Mouse (Mus musculus) heart, embryonic 13.5 days (tissue): ENCODE data around the gene AI661453. TPM values are rescaled to one million over a fixed set of nuclear protein-coding genes. Genes with fewer than 3 reads are reported as not detected.

ENCODE experiments used
- ATAC-seq: fragments of 200-750 bp; cut with Nextera tagmentation; 2 replicates; pipeline ENCODE4 v1.8.0; 2017; ENCODE audit warnings: moderate TSS enrichment; ENCODE audit not compliant: insufficient number of reproducible peaks, low FRiP score, low TSS enrichment; ENCODE audit errors: extremely low read depth
- H3K27ac ChIP-seq: fragments of 300-500 bp; sonication (generic); replicated peaks from 2 replicates; pipeline ENCODE4 v1.5.1; 2015; ENCODE audit warnings: moderate library complexity, mild to moderate bottlenecking, inconsistent platforms
- H3K27me3 ChIP-seq: fragments of 300-500 bp; sonication (generic); replicated peaks from 2 replicates; pipeline ENCODE4 v1.6.1; 2015; ENCODE audit warnings: mild to moderate bottlenecking, inconsistent platforms
- H3K36me3 ChIP-seq: fragments of 300-500 bp; sonication (generic); 2 replicates; pipeline ENCODE4 v1.6.1; 2015; ENCODE audit warnings: mild to moderate bottlenecking, inconsistent platforms
- H3K4me1 ChIP-seq: fragments of 300-500 bp; sonication (generic); 2 replicates; pipeline ENCODE4 v1.6.1; 2015; ENCODE audit warnings: inconsistent platforms
- H3K4me2 ChIP-seq: fragments of 300-500 bp; sonication (generic); 2 replicates; pipeline ENCODE4 v1.6.1; 2015; ENCODE audit warnings: inconsistent platforms, mild to moderate bottlenecking, moderate library complexity
- H3K4me3 ChIP-seq: fragments of 300-500 bp; sonication (generic); 2 replicates; pipeline ENCODE4 v1.5.1; 2015; ENCODE audit warnings: moderate library complexity, mild to moderate bottlenecking, inconsistent platforms
- H3K9ac ChIP-seq: fragments of 300-500 bp; sonication (generic); 2 replicates; pipeline ENCODE4 v1.6.1; 2015; ENCODE audit warnings: inconsistent platforms, mild to moderate bottlenecking, moderate library complexity
- H3K9me3 ChIP-seq: fragments of 300-500 bp; sonication (generic); 2 replicates; pipeline ENCODE4 v1.6.1; 2016; ENCODE audit warnings: inconsistent platforms
- WGBS: fragments of 180-500 bp; shearing (Covaris S2); methylation state at CpG from one replicate; pipeline ENCODE4 v1.1.7; 2015; ENCODE audit warnings: mixed read lengths; 5-methylcytosine and 5-hydroxymethylcytosine counted together
- polyA plus RNA-seq: library from polyadenylated mRNA; unstranded; fragments of >200 nt; fragmentation: Nextera tagmentation; extraction: Ambion mirVana; gene quantifications from 2 replicates; pipeline ENCODE4 v1.2.1, GENCODE M21; 2015

Gene AI661453
- polyA plus RNA-seq, 1 experiment from 2014 or later, result 0.82 TPM

DNA sequence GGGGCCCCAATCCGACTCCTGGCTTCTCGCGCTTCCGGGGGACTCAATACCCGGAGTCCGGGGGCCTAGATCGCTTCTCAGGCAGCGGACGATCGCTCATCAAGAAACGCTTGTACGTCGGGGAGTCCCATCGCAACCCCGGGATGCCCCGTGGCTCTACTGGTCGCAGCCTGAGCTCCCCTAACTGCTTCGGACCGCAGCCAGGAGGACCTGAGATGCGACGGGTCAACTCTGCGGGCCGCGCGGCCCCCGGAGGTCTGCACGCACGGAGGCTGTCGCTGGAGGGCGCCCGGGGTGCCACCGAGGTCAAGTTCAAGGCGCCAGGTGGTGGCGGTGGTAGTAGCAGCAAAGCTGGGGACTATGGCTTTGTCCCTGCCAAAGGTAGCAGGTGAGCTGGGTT, 32.1 kb downstream of the AI661453 start:
- H3K4me1 ChIP-seq, result peaks cover 46% of the 10 kb centered on the region
- peak overlapping the region; percentile 66 for H3K9ac ChIP-seq
- H3K4me2 ChIP-seq, result peak overlapping the region; percentile 67
- H3K27ac ChIP-seq, result no peak overlapping the region
- H3K9me3 ChIP-seq, result no peaks in the 10 kb centered on the region
- no peak for ATAC-seq
- peak overlapping the region; percentile 43 for H3K4me3 ChIP-seq
- H3K27me3 ChIP-seq, result peaks cover 58% of the 10 kb centered on the region
- WGBS, result 11% methylated on average over 34 of the region's 34 CpGs
- no peaks in the 10 kb centered on the region for H3K36me3 ChIP-seq

DNA sequence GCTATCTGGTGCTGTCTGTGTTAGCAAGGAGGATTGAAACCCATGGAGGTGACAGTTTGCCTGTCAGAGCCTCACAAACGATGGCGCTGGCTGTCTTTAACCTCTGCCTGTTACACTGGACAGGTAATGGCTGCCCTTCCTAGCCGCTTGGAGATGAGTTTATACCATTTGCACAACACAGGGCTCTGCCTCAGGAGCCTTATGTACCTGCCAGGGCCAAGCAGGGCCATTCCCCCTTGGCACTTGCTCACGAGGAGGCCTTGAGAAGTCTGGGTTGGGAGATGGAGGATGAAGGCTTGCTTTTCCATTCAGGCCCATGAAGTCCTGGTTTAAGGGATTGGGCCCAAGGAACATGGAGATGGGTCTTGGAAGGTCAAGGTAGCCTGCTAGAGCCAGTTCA, 33.2 kb downstream of the AI661453 start:
- WGBS, result 82% methylated on average over 4 of the region's 4 CpGs
- ATAC-seq, result no peak
- H3K27ac ChIP-seq, result no peak overlapping the region
- H3K4me2 ChIP-seq, result no peak overlapping the region
- peaks cover 46% of the 10 kb centered on the region for H3K27me3 ChIP-seq
- no peaks in the 10 kb centered on the region for H3K36me3 ChIP-seq
- H3K9me3 ChIP-seq, result no peaks in the 10 kb centered on the region
- peaks cover 39% of the 10 kb centered on the region for H3K4me1 ChIP-seq
- H3K4me3 ChIP-seq, result no peak overlapping the region
- H3K9ac ChIP-seq, result no peak overlapping the region

DNA sequence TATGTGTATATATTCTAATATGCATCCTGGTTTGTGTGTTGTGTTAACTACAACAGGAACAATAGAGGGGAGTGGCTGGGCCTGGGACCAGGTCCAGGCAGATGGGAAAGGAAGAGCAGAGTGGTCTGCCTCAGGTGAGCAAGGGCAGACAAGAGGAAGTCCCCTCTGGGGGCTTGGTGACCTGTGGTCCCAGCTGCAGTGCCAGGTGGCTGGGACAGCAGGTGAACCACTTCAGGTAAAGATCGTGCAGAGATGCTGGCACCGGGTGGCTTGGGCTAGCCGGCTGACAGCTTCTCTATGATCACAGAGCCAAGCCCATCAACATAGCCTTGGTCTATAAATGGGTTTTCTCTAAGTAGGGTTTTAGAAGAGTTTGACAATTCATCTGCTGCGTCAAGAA, 33.7 kb downstream of the AI661453 start:
- H3K4me2 ChIP-seq, result no peak overlapping the region
- 75% methylated on average over 4 of the region's 4 CpGs for WGBS
- ATAC-seq, result no peak

DNA sequence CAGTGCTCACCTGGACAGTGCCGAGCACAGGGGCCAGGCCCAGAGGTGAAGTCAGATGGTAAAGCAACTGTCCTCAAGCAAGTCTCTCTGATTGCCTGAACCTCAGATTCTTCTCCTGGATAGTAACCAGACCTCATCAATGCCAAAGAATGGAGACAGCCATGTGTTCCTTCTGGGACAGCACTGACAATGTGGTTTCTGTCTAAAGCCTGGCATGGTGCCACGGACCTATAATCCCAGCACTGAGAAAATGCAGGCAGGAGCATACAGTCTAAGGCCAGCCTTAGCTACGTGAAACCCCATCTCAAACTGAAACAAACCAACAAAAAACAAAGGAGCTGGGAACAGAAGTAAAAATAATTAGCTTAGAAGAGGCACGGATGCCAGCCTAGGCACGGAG, 34.3 kb downstream of the AI661453 start:
- H3K36me3 ChIP-seq, result no peaks in the 10 kb centered on the region
- no peak overlapping the region for H3K4me3 ChIP-seq
- H3K27me3 ChIP-seq, result peaks cover 39% of the 10 kb centered on the region
- H3K9me3 ChIP-seq, result no peaks in the 10 kb centered on the region
- no peak for ATAC-seq
- H3K9ac ChIP-seq, result no peak overlapping the region
- no peak overlapping the region for H3K4me2 ChIP-seq
- peaks cover 39% of the 10 kb centered on the region for H3K4me1 ChIP-seq
- WGBS, result 69% methylated on average over 5 of the region's 5 CpGs
- H3K27ac ChIP-seq, result no peak overlapping the region

More for the DNA sequence above, 33.7 kb downstream of the AI661453 start:
- no peak overlapping the region for H3K9ac ChIP-seq
- no peak overlapping the region for H3K4me3 ChIP-seq
- H3K27me3 ChIP-seq, result peaks cover 42% of the 10 kb centered on the region
- H3K36me3 ChIP-seq, result no peaks in the 10 kb centered on the region
- H3K4me1 ChIP-seq, result peaks cover 39% of the 10 kb centered on the region
- no peak overlapping the region for H3K27ac ChIP-seq
- H3K9me3 ChIP-seq, result no peaks in the 10 kb centered on the region

- H3K4me3 ChIP-seq, result no peak overlapping the region
- H3K9me3 ChIP-seq, result no peaks in the 10 kb centered on the region
- no peaks in the 10 kb centered on the region for H3K36me3 ChIP-seq
- H3K27ac ChIP-seq, result no peak overlapping the region; the same call in 1 of the 2 replicates
- H3K9ac ChIP-seq, result peak overlapping the region; percentile 48; the same call in 1 of the 2 replicates
- peaks cover 34% of the 10 kb centered on the region for H3K4me1 ChIP-seq
- no peak for ATAC-seq
- WGBS, result 23% methylated on average over 15 of the region's 15 CpGs
- H3K4me2 ChIP-seq, result no peak overlapping the region
- peaks cover 20% of the 10 kb centered on the region for H3K27me3 ChIP-seq
Observed at GRCm38 (mm10) chr17:47472435-47473350, 36.3 kb downstream of the AI661453 start.

- peaks cover 12% of the 10 kb centered on the region for H3K27me3 ChIP-seq
- 15% methylated on average over 8 of the region's 8 CpGs for WGBS
- H3K9ac ChIP-seq, result no peak overlapping the region
- no peaks in the 10 kb centered on the region for H3K9me3 ChIP-seq
- ATAC-seq, result no peak
- no peak overlapping the region for H3K27ac ChIP-seq
- no peak overlapping the region for H3K4me2 ChIP-seq
- no peaks in the 10 kb centered on the region for H3K36me3 ChIP-seq
- no peak overlapping the region for H3K4me3 ChIP-seq
- H3K4me1 ChIP-seq, result peaks cover 27% of the 10 kb centered on the region
Observed at GRCm38 (mm10) chr17:47473434-47473974, 37.1 kb downstream of the AI661453 start.

GRCm38 (mm10) chr17:47474250-47474649, 37.8 kb downstream of the AI661453 start:
- H3K36me3 ChIP-seq, result no peaks in the 10 kb centered on the region
- no peak overlapping the region for H3K27ac ChIP-seq
- H3K9me3 ChIP-seq, result no peaks in the 10 kb centered on the region
- H3K4me2 ChIP-seq, result no peak overlapping the region
- no peak overlapping the region for H3K4me3 ChIP-seq
- peaks cover 22% of the 10 kb centered on the region for H3K4me1 ChIP-seq
- no peak for ATAC-seq
- peaks cover 5% of the 10 kb centered on the region for H3K27me3 ChIP-seq
- no peak overlapping the region for H3K9ac ChIP-seq
- WGBS, result 77% methylated on average over 4 of the region's 4 CpGs

GRCm38 (mm10) chr17:47475181-47475580, 38.8 kb downstream of the AI661453 start:
- no peaks in the 10 kb centered on the region for H3K36me3 ChIP-seq
- ATAC-seq, result no peak
- no peak overlapping the region for H3K9ac ChIP-seq
- H3K27me3 ChIP-seq, result no peaks in the 10 kb centered on the region
- H3K4me2 ChIP-seq, result no peak overlapping the region
- H3K4me3 ChIP-seq, result no peak overlapping the region
- H3K4me1 ChIP-seq, result peaks cover 25% of the 10 kb centered on the region
- 83% methylated on average over 4 of the region's 4 CpGs for WGBS
- H3K9me3 ChIP-seq, result no peaks in the 10 kb centered on the region
- H3K27ac ChIP-seq, result no peak overlapping the region

- Histone ChIP-seq H3K36me3 (no peaks in the 10 kb centered on the region), H3K27me3 (no peaks in the 10 kb centered on the region), H3K27ac (no peak overlapping the region), H3K4me1 (peaks cover 20% of the 10 kb centered on the region), H3K9me3 (no peaks in the 10 kb centered on the region), H3K9ac (no peak overlapping the region), H3K4me2 (no peak overlapping the region), H3K4me3 (no peak overlapping the region)
- 55% methylated on average over 3 of the region's 3 CpGs for WGBS
- ATAC-seq, result no peak
Observed at GRCm38 (mm10) chr17:47475714-47476113, 39.3 kb downstream of the AI661453 start.

- H3K9ac ChIP-seq, result no peak overlapping the region
- peaks cover 17% of the 10 kb centered on the region for H3K4me1 ChIP-seq
- H3K4me3 ChIP-seq, result no peak overlapping the region
- H3K27me3 ChIP-seq, result no peaks in the 10 kb centered on the region
- H3K4me2 ChIP-seq, result no peak overlapping the region
- no peaks in the 10 kb centered on the region for H3K36me3 ChIP-seq
- no peak for ATAC-seq
- H3K27ac ChIP-seq, result peak overlapping the region; percentile 20
- no peaks in the 10 kb centered on the region for H3K9me3 ChIP-seq
- WGBS, result 26% methylated on average over 3 of the region's 3 CpGs
Observed at GRCm38 (mm10) chr17:47479887-47480286, 43.5 kb downstream of the AI661453 start.

DNA sequence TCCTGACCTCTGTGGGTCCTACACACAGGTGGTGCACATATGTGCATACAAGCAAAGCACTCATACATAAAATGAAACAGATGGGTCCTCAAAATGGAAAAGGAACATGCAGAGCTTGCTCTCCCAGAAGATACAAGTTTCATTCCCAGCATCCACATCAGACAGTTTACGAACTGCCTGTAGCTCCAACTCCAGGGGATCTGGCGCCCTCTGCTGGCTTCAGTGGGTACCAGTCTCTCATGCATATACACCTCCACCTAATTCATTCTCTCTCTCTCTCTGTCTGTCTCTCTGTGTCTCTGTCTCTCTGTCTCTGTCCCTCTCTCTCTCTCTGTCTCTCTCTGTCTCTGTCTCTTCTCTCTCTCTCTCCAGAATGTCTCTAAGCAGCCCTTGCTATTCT, 46.0 kb downstream of the AI661453 start:
- no peak overlapping the region for H3K27ac ChIP-seq
- peaks cover 2% of the 10 kb centered on the region for H3K36me3 ChIP-seq
- peaks cover 30% of the 10 kb centered on the region for H3K4me1 ChIP-seq
- H3K9ac ChIP-seq, result no peak overlapping the region
- H3K27me3 ChIP-seq, result no peaks in the 10 kb centered on the region
- WGBS, result 42% methylated on average over 2 of the region's 2 CpGs
- no peak overlapping the region for H3K4me3 ChIP-seq
- H3K4me2 ChIP-seq, result no peak overlapping the region
- no peak for ATAC-seq
- H3K9me3 ChIP-seq, result no peaks in the 10 kb centered on the region
